Mouse (Mus musculus): Measurements from ENCODE around the gene Fignl2. TPM values are rescaled to one million over a fixed set of nuclear protein-coding genes. Genes with fewer than 3 reads are reported as not detected.

Gene Fignl2
- polyA plus RNA-seq, 1 experiment from 2014 or later = 0.19 TPM

DNA sequence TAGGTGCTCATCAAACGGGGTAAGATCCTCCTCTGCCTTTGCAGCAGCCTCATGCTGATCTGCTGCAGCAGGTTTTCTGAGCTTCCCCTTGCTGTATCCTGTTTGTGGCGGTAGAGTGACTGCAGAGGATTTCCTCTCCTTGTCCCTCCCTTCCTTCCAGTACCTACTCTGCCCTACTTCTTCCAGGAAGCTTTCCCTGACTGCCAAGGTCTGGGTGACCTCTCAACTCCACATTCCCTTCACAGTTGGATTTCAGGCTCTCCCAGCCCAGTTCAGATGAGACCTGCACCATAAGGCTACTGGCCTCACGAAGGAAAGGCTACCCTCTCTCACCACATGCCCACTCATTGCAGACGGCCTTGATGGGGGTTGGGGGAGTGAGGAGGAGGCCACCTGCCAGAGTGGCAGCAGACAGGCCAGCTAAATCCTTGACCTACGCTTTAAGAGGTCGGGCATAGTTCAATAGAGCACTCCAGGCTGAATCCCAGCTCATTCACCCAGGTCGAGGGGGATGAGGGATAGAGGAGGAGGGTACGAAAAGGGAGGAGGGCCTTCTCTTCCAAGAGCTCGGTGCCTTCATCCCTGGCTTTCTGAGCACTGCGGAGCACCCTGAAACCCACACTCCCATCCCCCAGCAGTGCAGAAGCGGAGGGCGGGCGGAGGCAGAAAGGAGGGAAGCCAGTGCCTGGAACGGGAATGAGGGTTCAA, 13.9 kb upstream of the Fignl2 start:
- Histone ChIP-seq H3K27ac (no peak overlapping the region), H3K4me3 (no peak overlapping the region), H3K4me2 (no peak overlapping the region), H3K9ac (no peak overlapping the region), H3K4me1 (peaks cover 6% of the 10 kb centered on the region), H3K27me3 (no peaks in the 10 kb centered on the region), H3K36me3 (no peaks in the 10 kb centered on the region), H3K9me3 (no peaks in the 10 kb centered on the region)
- ATAC-seq (ENCODE audit: borderline replicate concordance, extremely low read depth, low FRiP score, low TSS enrichment) = no peak
- WGBS = 40% methylated on average over 14 of the region's 14 CpGs

DNA sequence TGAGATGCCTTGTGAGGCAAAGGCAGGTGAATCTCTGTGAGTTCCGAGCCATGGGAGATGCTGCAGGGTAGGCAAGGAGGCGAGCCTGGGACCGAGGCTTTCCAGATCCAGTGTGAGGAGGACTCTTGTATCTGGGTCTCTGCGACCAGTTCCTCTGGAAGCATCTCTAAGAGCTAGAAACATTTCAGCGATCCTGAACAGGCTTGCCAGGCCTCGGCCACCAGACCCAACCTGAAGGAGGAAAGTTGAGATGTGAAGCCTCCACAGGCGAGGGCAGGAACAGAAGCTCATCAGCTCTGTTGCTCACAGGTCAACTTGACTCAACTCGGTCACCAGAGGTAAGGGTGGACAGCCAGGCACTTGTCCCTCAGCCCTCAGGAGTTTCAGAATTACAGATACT, 13.2 kb upstream of the Fignl2 start:
- ATAC-seq (ENCODE audit: borderline replicate concordance, extremely low read depth, low FRiP score, low TSS enrichment) = no peak
- Histone ChIP-seq H3K9ac (no peak overlapping the region), H3K9me3 (no peaks in the 10 kb centered on the region), H3K27ac (no peak overlapping the region), H3K36me3 (no peaks in the 10 kb centered on the region), H3K4me2 (no peak overlapping the region), H3K4me1 (peaks cover 6% of the 10 kb centered on the region), H3K4me3 (no peak overlapping the region), H3K27me3 (no peaks in the 10 kb centered on the region)
- 92% methylated on average over 8 of the region's 8 CpGs for WGBS

DNA sequence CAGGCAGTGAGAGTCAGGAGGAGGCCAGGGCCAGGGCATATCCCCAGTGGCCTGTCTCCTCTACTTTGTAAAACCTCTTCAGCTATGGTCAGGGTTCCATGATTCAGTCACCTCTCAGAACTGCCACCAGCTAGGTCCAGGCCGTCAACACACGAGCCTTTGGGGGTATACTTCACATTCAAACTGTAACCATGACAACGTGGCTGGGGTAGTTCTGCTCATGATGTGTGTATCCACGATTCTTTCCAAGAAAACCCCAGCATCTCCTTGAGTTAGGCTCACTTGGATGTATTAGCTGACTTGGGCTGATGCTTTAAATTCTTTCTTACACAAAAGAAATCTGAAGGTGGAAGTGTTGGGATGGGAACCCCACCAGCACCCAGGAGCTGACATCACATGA, 9.9 kb upstream of the Fignl2 start:
- no peak overlapping the region for H3K4me3 ChIP-seq
- WGBS = 54% methylated on average over 4 of the region's 4 CpGs
- no peak overlapping the region for H3K4me2 ChIP-seq
- H3K9me3 ChIP-seq = no peaks in the 10 kb centered on the region
- no peaks in the 10 kb centered on the region for H3K36me3 ChIP-seq
- H3K9ac ChIP-seq = no peak overlapping the region
- no peak for ATAC-seq (ENCODE audit: borderline replicate concordance, extremely low read depth, low FRiP score, low TSS enrichment)
- H3K27me3 ChIP-seq = no peaks in the 10 kb centered on the region
- H3K27ac ChIP-seq = no peak overlapping the region
- H3K4me1 ChIP-seq = peaks cover 6% of the 10 kb centered on the region

DNA sequence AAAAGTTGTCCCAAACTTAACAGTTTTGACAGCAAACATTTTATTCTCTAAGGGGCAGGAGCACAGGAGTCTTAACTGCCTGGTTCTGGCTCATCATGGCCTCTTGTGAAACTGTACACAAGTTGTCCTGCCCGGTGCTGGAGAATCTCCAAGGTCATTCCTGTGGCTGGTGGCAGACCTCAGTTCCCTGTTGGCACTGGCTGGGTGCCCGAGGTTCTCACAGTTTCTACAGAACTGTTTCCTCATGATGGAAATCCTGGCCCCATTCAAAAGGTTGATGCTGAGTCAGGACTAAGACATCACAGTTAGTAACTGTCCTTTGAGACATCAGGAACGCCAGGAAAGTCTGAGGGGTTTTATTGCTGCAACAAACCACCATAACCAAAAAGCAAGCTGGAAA, 8.6 kb upstream of the Fignl2 start:
- Histone ChIP-seq H3K4me1 (peaks cover 5% of the 10 kb centered on the region), H3K27me3 (no peaks in the 10 kb centered on the region), H3K4me2 (no peak overlapping the region), H3K27ac (no peak overlapping the region), H3K4me3 (no peak overlapping the region), H3K36me3 (no peaks in the 10 kb centered on the region), H3K9ac (no peak overlapping the region), H3K9me3 (no peaks in the 10 kb centered on the region)
- WGBS = 58% methylated on average over 3 of the region's 3 CpGs
- ATAC-seq (ENCODE audit: borderline replicate concordance, extremely low read depth, low FRiP score, low TSS enrichment) = no peak

DNA sequence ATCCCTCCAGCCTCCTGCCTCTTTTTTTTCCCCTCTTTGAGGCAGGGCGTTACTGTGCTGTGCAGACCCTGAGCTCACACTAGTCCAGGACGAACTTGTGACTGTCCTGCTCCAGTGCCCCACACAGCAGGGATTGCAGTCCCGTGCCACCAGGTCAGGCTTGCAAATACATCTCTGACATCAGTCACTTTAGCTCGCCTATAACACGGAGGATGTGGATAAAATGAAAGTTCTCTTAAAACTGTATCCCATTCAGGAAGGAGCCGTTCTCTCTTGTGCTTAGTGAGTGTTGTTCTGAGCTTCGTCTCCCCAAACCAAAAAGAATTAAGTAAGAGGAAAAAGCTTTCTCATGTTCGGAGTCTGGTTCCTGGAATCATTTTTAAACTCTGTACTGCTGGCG, 8.1 kb upstream of the Fignl2 start:
- H3K27ac ChIP-seq = no peak overlapping the region
- no peak for ATAC-seq (ENCODE audit: borderline replicate concordance, extremely low read depth, low FRiP score, low TSS enrichment)
- no peak overlapping the region for H3K4me3 ChIP-seq
- peaks cover 10% of the 10 kb centered on the region for H3K4me1 ChIP-seq
- WGBS = 64% methylated on average over 9 of the region's 9 CpGs
- H3K9me3 ChIP-seq = no peaks in the 10 kb centered on the region
- H3K9ac ChIP-seq = no peak overlapping the region
- no peaks in the 10 kb centered on the region for H3K27me3 ChIP-seq
- H3K4me2 ChIP-seq = no peak overlapping the region
- H3K36me3 ChIP-seq = no peaks in the 10 kb centered on the region

DNA sequence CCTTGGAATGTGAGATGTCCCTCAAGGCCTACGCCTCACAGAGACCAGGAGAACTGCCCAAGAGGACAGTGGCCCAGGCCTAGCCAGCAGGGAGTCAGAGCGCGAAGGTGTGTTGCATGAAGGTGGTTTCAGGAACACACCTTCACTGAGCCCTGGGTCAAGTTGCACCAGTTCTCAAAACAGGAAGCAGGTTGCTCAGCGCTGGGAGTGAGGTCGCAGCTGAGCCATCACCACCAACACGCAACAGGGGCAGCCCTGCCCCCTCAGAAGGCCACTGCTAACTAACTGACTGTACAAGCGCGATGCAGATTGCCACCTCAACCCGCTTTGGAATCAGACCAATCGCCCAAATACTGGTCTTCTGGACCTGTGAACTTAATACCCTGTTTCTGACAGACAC, 6.1 kb upstream of the Fignl2 start:
- no peak for ATAC-seq (ENCODE audit: borderline replicate concordance, extremely low read depth, low FRiP score, low TSS enrichment)
- Histone ChIP-seq H3K9me3 (no peaks in the 10 kb centered on the region), H3K9ac (no peak overlapping the region), H3K36me3 (no peaks in the 10 kb centered on the region), H3K27me3 (no peaks in the 10 kb centered on the region), H3K4me3 (no peak overlapping the region), H3K27ac (no peak overlapping the region), H3K4me2 (no peak overlapping the region), H3K4me1 (peaks cover 22% of the 10 kb centered on the region)
- 67% methylated on average over 10 of the region's 10 CpGs for WGBS

DNA sequence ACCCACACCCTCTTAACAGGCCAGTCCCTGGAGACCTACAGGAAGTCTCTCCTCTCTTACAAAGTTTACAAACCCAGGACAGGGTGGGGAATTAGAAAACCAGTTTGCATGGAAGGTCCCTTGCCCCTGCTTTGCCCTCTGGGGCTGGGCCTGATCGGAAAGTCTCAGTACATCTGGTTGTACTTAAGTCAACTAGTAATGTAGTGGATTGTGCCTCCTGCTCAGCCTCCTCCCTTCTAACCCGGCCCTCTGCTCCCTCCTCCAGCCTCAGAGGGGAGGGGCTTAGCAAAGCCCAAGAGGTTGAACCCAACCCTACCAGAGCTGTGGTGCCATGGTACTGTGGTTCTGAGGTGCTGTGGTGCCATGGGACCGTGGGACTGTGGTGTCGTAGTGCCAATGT, 3.9 kb upstream of the Fignl2 start:
- Histone ChIP-seq H3K36me3 (no peaks in the 10 kb centered on the region), H3K4me3 (no peak overlapping the region), H3K9me3 (no peaks in the 10 kb centered on the region), H3K27ac (no peak overlapping the region), H3K4me1 (peaks cover 31% of the 10 kb centered on the region), H3K9ac (no peak overlapping the region), H3K4me2 (no peak overlapping the region), H3K27me3 (no peaks in the 10 kb centered on the region)
- 43% methylated on average over 4 of the region's 4 CpGs for WGBS
- no peak for ATAC-seq (ENCODE audit: borderline replicate concordance, extremely low read depth, low FRiP score, low TSS enrichment)

DNA sequence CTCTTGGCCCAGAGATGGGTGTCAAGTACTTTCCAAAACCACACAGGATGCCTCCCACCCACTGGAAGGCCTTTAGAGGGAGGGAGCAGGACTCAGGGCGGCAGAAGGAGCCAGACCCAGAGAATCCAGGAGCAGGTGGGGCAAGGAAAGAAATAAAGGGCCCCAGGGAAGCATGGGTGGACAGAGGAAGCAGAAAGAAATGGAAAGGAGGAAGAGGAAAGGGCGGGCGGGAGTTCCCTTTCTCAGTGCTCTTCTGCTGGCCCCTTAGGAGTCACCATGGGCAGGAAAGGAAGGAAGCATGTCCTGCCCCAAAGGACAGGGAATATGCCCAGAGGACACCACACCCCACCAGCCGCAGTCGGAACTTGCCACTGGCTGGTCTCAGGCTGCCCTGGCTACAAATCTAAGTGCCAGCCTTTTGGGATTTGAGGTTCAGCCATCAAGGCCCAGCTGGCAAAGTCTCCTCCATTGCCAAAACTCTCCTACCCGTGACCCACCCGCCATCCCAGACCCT, 2.7 kb upstream of the Fignl2 start:
- no peaks in the 10 kb centered on the region for H3K9me3 ChIP-seq
- H3K36me3 ChIP-seq = no peaks in the 10 kb centered on the region
- WGBS = 75% methylated on average over 7 of the region's 7 CpGs
- no peak overlapping the region for H3K4me2 ChIP-seq
- peaks cover 4% of the 10 kb centered on the region; the same call in 1 of the 2 replicates for H3K27me3 ChIP-seq
- peak overlapping the region; percentile 29; the same call in 1 of the 2 replicates for H3K27ac ChIP-seq
- no peak for ATAC-seq (ENCODE audit: borderline replicate concordance, extremely low read depth, low FRiP score, low TSS enrichment)
- peaks cover 40% of the 10 kb centered on the region for H3K4me1 ChIP-seq
- H3K9ac ChIP-seq = no peak overlapping the region
- no peak overlapping the region for H3K4me3 ChIP-seq

DNA sequence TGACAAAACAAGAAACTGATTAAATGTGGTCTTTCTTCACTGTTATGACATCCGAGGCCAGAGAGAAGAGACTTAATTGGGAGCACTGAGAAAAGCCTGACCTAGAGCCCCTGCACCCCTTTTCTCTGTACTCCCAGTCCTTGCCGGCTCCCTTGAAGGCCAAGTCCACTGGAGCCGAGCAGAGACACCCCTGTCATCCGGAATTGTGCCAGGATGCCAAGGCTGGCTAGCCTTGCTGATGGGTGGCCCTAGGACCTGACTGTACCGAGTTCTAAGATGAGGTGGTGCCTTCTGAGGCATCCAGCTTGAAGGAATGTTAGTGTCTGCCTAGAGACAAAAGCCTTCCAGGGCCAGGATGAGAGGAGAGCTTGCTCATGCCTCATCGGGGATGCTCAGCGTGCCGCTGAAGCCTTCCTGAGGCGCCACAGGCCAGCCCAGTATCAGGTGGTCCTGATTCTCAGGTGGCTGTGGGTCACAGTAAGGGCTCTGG, 1.7 kb upstream of the Fignl2 start:
- 78% methylated on average over 9 of the region's 9 CpGs for WGBS
- Histone ChIP-seq H3K4me3 (no peak overlapping the region), H3K27me3 (peaks cover 6% of the 10 kb centered on the region; the same call in 1 of the 2 replicates), H3K36me3 (no peaks in the 10 kb centered on the region), H3K4me1 (peaks cover 50% of the 10 kb centered on the region), H3K9ac (no peak overlapping the region), H3K9me3 (no peaks in the 10 kb centered on the region), H3K4me2 (no peak overlapping the region), H3K27ac (peak overlapping the region; percentile 42)
- ATAC-seq (ENCODE audit: borderline replicate concordance, extremely low read depth, low FRiP score, low TSS enrichment) = no peak

DNA sequence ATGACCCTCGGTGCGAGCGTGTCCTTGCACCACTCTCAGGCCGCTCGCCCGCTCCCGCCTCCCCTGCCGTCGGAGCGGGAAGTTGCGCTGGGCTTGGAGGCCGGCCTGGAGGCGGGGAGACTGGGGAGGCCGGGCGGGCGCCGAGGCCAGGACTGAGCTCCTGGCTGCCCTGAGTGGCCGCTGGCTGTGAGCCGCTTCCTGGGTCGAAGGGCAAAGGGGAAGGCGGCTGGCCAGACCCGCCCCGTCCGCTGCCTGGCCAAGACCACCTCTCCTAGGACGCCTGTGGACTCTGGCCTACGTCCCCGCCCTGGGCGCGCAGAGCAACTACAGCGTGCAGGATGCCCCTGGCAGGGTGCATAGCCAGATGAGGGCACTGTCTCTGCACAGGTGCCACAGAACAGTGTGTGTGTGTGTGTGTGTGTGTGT, 377 bp upstream of the Fignl2 start:
- no peaks in the 10 kb centered on the region for H3K9me3 ChIP-seq
- H3K27ac ChIP-seq = peak overlapping the region; percentile 94
- peaks cover 55% of the 10 kb centered on the region for H3K4me1 ChIP-seq
- H3K27me3 ChIP-seq = peaks cover 6% of the 10 kb centered on the region; the same call in 1 of the 2 replicates
- under 1% methylated on average over 28 of the region's 30 CpGs for WGBS
- ATAC-seq (ENCODE audit: borderline replicate concordance, extremely low read depth, low FRiP score, low TSS enrichment) = peak; percentile 87
- H3K36me3 ChIP-seq = no peaks in the 10 kb centered on the region
- peak overlapping the region; percentile 84 for H3K9ac ChIP-seq
- peak overlapping the region; percentile 86 for H3K4me3 ChIP-seq
- peak overlapping the region; percentile 86 for H3K4me2 ChIP-seq

DNA sequence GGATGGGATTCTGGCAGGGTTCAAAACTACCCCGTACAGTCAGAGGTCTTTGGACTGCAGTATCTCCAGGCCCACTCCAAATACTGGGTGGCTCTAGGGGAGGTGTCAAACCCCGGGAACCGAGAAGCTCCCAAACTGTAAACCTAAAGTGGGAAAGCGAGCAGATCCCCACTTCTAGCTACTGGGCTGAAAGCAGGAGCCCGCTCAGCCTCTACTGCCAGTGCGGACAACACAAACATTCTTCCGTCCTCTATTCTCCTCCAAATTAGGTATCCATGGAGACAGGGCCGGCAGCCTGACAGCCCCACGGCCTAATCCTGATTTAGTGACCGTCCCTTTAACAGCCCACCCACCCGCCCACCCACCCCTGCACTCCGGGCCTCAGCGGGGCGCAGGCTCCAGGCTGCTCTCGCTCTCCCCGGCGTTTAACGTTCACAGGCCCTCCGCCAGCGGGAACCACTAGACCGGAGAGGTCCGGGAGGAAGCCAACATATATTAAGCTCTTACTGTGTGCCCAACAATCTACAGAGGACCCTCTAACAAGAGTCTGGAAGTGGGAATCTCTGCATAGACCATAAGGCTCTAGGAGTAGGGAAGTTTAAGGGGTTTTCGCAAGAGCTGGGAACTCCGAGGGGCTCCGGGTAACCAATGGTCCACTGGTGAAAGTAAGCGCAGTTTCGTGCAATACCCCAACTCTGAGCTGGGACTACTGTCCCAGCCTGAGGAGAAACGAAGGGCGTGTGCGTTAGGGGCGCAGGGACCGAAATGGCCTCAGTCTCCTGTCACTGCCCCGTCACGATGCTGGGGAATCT, 1.2 kb downstream of the Fignl2 start:
- H3K9me3 ChIP-seq = no peaks in the 10 kb centered on the region
- peak overlapping the region; percentile 84 for H3K9ac ChIP-seq
- peak overlapping the region; percentile 86 for H3K4me2 ChIP-seq
- no peaks in the 10 kb centered on the region for H3K36me3 ChIP-seq
- under 1% methylated on average over 34 of the region's 34 CpGs for WGBS
- ATAC-seq (ENCODE audit: borderline replicate concordance, extremely low read depth, low FRiP score, low TSS enrichment) = no peak
- H3K27ac ChIP-seq = peak overlapping the region; percentile 94
- peaks cover 6% of the 10 kb centered on the region; the same call in 1 of the 2 replicates for H3K27me3 ChIP-seq
- H3K4me1 ChIP-seq = peaks cover 61% of the 10 kb centered on the region
- H3K4me3 ChIP-seq = peak overlapping the region; percentile 86

All from lung, embryonic 15.5 days (tissue).